Mouse (Mus musculus): ENCODE data around the gene Fam71d. TPM values are rescaled to one million over a fixed set of nuclear protein-coding genes. Genes with fewer than 3 reads are reported as not detected.
A peak's percentile ranks its signal among the peaks of the same experiment; 100 is the strongest.

Fam71d gene
- 1 to 10 TPM in 3 of 4 experiments, under 1 TPM in 1; 0.68 to 2.6 (median 1.6) TPM for total RNA-seq (2022)

DNA sequence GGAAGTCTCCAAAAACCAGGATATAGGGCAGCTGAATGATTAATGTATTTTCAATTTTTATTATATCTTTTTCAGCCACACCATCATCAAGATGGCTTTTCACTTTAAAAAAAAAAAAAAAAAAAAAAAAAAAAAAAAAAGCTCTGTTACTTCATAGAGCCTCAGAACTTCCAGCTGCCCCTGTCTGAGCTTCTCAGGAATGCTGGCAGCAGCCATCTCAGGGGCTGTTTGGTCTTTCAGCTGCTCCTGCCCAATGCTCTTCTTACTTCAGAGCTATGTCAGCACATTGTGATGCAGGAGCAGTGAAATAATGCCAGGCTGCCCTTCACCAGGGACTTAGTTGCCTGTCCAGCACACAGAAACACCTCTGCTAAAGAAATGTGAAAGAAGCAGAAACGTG, at the start of gene Fam71d:
Gene Fam71d, plus strand, starts transcription at position 211 of the 400 bp plus-strand sequence.
- DNase-seq (ENCODE audit: low spot score in 2 of 2) = no peak

DNA sequence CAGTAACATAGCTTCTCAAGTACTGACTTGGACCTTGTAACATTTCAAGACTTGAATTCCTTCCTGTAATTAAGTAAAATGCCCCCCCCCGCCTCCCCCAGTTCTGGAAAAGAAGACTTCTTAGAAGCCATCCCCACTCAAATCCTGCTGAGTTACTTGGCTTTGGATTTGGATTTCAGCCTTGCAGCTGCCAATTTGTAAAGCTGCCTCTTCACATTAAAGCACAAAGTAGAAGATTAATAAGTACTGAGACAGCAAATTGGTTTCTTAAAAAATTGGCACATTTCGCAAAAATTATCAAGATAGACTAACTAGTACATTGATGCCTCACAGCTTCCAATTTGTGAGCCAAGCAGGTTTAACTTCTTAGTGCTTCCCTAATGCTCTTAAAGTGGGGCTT, 47.6 kb upstream of the Fam71d start:
- DNase-seq (ENCODE audit: low spot score in 2 of 2) = no peak

GRCm38 (mm10) chr12:78645282-78645681, 46.1 kb upstream of the Fam71d start:
- no peak for DNase-seq (ENCODE audit: low spot score in 2 of 2)

DNA sequence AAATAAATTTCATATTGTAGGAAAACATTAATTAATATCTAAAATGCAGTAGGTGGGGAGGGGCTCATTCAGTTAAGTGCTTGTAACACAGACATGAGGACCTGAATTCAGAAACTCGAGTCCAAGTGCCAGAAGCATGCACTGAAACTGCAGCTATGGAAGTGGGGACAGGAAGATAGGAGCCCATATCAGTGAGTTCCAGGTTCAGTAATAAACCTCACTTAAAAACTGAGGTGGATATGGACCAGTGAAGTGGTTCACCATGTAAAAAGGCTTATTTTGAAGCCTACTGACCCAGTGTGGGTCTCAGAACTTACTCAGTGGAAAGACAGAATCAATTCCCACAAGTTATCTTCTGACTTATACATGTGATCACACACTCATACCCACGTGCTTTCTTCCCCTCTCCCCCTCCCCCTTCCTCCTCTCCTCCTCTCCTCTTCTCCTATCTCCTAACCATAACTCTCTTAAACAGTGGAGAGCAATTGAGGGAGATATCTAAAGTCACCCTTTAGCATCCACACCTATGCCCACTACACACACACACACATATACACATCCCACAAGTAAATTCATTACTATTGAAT, 31.5 kb upstream of the Fam71d start:
- no peak for DNase-seq (ENCODE audit: low spot score in 2 of 2)

DNA sequence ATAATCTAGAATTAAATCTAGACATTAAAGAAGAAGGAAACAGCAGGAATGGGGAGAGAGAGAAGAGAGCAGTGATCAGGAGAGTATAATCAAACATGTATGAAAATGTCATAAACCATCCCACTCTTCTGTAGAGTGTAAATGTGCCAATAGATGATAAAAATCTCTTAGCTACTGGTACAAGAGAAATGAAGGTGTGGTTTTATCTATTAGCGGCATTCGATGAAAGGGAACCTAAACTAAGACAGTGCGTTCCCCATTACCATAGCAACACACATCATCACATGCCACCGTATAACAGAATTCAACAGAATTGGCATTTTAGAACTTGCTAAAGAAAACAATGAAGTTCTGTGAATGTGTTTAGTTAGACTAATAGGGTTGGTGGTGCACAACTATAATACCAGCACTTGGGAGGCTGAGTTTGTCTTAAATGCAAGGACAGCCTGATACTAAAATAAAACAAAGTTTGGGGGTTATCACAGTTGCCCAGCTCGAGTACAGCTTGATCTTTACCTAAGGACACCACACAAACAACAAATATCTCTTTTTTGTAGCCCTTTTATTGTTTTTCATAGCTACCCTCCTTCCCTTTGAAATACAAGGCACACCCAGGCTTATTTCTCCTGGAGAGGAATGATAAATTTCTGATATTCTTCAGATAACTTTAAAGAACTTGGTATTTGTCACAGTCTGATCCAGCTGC, 13.1 kb upstream of the Fam71d start:
- no peak for DNase-seq (ENCODE audit: low spot score in 2 of 2)

DNA sequence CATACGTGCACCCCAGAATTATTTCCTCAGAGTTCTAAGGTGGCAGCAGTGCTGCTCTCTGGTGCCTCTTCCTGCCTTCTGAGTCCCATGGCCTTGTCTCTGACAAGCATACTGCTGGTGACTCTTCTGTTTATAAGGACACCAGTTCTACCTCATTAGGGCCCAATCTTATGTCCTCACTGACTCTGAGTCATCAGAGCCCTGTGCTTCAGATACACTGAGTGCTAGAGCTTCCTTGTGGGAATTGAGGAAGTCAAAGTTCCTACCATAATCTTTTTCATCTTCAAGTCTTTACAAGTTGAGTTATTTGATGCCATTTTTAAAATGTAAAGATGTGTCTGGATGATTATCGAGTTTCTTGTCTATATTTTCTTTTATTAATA, 12.5 kb upstream of the Fam71d start:
- DNase-seq (ENCODE audit: low spot score in 2 of 2) = no peak

DNA sequence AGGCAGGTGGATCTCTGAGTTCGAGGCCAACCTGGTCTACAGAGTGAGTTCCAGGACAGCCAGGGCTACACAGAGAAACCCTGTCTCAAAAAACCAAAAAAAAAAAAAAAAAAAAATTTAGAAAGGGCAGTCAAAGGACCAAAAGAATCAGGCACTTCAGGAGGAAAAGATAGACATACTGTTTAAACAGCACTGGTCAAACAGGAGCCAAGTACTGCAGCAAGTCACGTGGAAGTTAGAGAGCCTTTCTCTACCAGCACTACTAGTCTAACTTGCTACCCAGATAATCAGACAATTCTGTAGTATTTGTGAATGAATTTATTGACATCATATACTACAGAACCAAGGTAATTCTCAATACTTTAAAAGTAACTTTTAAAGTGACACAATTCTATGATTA, 10.3 kb upstream of the Fam71d start:
- DNase-seq (ENCODE audit: low spot score in 2 of 2) = no peak

- DNase-seq (ENCODE audit: low spot score in 2 of 2) = no peak
Measured at GRCm38 (mm10) chr12:78682279-78682678, 9.1 kb upstream of the Fam71d start.

DNA sequence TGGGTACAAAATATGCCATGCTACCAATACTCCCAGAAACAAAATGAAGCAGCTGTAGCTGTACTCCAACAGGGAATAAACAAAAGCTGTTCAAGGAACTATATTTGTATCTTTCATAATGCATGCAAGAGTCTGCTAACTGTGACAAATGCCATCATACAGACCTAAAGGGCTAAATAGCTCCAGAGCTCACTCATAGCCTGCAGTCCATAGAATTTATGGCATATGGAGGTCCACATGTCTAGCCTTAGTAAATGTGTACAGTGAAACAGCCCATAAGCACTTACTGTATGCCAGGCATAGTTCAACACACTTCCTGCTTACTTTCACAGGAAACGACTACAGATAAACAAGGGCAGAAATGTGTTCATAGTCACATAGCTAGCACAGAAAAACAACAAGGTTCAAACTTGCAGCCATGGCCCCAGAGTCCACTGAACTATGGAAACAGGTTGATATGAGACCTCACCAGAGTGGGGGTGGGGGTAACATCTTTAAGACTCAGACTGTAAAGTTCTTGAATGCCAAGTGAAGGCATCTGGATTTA, 5.6 kb upstream of the Fam71d start:
- no peak for DNase-seq (ENCODE audit: low spot score in 2 of 2)

DNA sequence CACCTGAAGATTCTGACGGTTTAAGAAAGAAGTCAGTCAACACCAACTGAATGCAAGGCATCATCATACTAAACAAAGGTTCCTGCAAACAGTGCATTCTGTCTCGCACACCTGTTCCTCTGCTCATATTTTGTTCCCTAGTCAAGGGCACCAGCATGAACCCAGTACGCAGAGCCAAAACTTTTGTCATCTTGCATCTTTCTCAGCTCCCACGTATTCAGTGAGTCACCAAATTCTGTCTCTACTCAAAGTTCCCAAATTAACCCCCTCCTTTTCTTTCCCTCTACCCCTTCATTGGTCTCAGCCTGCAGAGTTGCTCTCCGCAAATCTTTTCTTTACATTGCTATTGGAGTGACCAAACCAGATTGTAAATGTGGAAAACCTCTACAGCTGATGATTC, 2.5 kb upstream of the Fam71d start:
- DNase-seq (ENCODE audit: low spot score in 2 of 2) = no peak

- no peak for DNase-seq (ENCODE audit: low spot score in 2 of 2)
Measured at GRCm38 (mm10) chr12:78693281-78693680, 1.9 kb downstream of the Fam71d start.

GRCm38 (mm10) chr12:78717783-78718182, 26.4 kb downstream of the Fam71d start:
- no peak for DNase-seq (ENCODE audit: low spot score in 2 of 2)

DNA sequence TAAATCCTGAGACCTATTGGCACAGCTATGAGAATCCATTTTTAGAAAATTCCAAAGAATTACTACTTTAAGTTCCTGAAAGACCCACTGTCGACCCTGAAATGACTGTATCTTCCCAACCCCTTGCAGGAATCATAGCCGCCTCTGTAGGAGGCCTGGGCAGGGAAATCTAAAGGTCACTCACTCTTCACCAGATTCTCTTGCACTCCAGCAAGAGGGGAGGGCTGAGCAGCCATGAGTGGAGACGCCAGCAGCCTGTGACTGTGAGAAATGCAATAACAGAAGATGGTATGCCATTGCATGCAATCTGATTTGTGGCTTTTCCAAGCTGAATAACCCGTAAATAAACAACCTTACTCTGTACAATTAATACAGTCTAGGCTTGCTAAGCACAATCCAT, 36.4 kb downstream of the Fam71d start:
- no peak for DNase-seq (ENCODE audit: low spot score in 2 of 2)

- DNase-seq (ENCODE audit: low spot score in 2 of 2) = no peak
Measured at GRCm38 (mm10) chr12:78739633-78740032, 48.3 kb downstream of the Fam71d start.

GRCm38 (mm10) chr12:78740289-78740688, 49.0 kb downstream of the Fam71d start:
- no peak for DNase-seq (ENCODE audit: low spot score in 2 of 2)

- no peak for DNase-seq (ENCODE audit: low spot score in 2 of 2)
Measured at GRCm38 (mm10) chr12:78746226-78746625, 54.9 kb downstream of the Fam71d start.

GRCm38 (mm10) chr12:78747406-78747805, 56.1 kb downstream of the Fam71d start:
- DNase-seq (ENCODE audit: low spot score in 2 of 2) = no peak

DNA sequence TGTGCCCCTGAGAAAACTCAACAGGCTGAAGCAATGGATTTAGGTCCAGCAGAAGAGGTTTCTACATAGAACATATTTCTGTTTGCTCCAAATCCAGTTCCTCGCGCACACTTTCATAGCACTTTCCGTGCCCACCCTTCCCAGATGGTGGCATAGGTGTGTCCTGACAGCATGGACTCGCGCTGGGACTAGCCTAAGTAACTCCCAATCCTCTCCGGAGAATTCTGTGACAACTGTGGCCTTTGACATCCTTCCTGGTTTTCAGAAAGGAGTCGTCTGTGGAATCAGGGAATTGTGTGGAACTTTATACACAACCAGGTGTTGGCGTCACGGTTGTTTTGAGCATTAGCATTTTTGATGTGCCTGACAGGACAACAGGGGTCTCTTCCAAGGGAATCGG, 56.8 kb downstream of the Fam71d start:
- DNase-seq (ENCODE audit: low spot score in 2 of 2) = peak in 1 of 2 experiments; percentile 19

GRCm38 (mm10) chr12:78748557-78749377, 57.4 kb downstream of the Fam71d start, which contains the start of gene Mpp5:
Gene Mpp5, plus strand, starts transcription at chr12:78748907.
- DNase-seq (ENCODE audit: low spot score in 2 of 2) = peak; percentile 95 to 96

GRCm38 (mm10) chr12:78749378-78749801, 58.1 kb downstream of the Fam71d start:
- peak; percentile 28 to 57 for DNase-seq (ENCODE audit: low spot score in 2 of 2)

- DNase-seq (ENCODE audit: low spot score in 2 of 2) = no peak
Measured at GRCm38 (mm10) chr12:78761979-78762378, 70.6 kb downstream of the Fam71d start.

Measured in layer of hippocampus, adult 8-10 months (tissue).